In the genomic region with DNA sequence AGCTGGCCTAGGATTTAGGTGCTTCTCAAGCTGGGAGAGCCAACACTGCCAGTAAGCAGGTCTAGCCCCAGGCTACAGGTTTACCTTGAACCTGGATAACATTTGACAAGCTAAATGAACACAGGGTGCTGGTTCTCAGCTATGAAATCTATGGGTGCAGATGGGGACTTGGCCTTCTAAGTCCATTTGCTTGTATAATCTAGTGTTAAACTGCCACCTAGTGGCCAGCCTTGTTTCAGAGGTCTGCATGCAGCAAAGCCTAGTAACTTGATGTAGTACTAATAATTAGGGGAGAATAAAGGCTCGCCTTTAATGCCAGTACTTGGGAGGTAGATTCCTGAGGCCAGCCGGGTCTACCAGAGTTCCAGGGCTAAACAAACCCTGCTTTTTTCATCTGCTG, we compare ENCODE assay signal across 8 mouse cellular contexts. TPM values are rescaled to one million over a fixed set of nuclear protein-coding genes. Genes with fewer than 3 reads are reported as not detected.
A peak's percentile ranks its signal among the peaks of the same experiment; 100 is the strongest.
DNase-seq lines count a peak whose midpoint lies in the region; ATAC-seq lines count a peak whose summit lies in the region.

No protein-coding gene starts in this region.

- DNase-seq in cerebellum, adult 11 months: peak; percentile 73
- peak; percentile 90 for DNase-seq in cerebellum, adult 9-10 months
- DNase-seq in frontal cortex, adult 2 months (ENCODE audit: extremely low spot score in 1 of 2, low spot score in 1 of 2): peak; percentile 76 to 85
- DNase-seq in left cerebral cortex, postnatal 25 days (ENCODE audit: low spot score in 2 of 2): peak; percentile 72 to 78
- DNase-seq in spleen, postnatal 36 days (ENCODE audit: low spot score in 2 of 2): peak; percentile 69 to 81

- ATAC-seq in cerebellum, adult (ENCODE audit: insufficient number of reproducible peaks, low FRiP score, low TSS enrichment): no peak
- ATAC-seq in inflammation-experienced regulatory T-cells, adult 6 months: peak; percentile 5
- ATAC-seq in midbrain, embryonic 13.5 days: no peak

- peak overlapping the region; percentile 39; the same call in 1 of the 2 replicates for H3K27ac ChIP-seq in midbrain, embryonic 13.5 days

- H3K4me1 ChIP-seq in midbrain, embryonic 13.5 days (replicated peaks): peaks cover 68% of the 10 kb centered on the region

- H3K4me3 ChIP-seq in midbrain, embryonic 13.5 days (replicated peaks): peak overlapping the region; percentile 16; the same call in 1 of the 2 replicates

- H3K9me3 ChIP-seq in midbrain, embryonic 13.5 days: no peaks in the 10 kb centered on the region

- peaks cover 39% of the 10 kb centered on the region for H3K36me3 ChIP-seq in midbrain, embryonic 13.5 days

- H3K27me3 ChIP-seq in midbrain, embryonic 13.5 days: no peaks in the 10 kb centered on the region

- 33% methylated on average over 2 of the region's 2 CpGs for WGBS in midbrain, embryonic 13.5 days

- H3K9ac ChIP-seq in midbrain, embryonic 13.5 days (replicated peaks): 0 out of 2 replicates have a peak overlapping the region, but pooled peaks have one; percentile 10

- intact Hi-C loops in left cerebral cortex, postnatal 25 days (cut with DNase I): loop anchor here (5.0 kb wide), 1 partner anchor 178 kb away; no protein-coding TSS in a partner anchor

- H3K4me2 ChIP-seq in midbrain, embryonic 13.5 days (replicated peaks): peak overlapping the region; percentile 57

RNA-seq across cellular contexts. Expression of gene Hspa8, which starts 4.5 kb away (rescaled TPM):
- 1,947 and 2,084 TPM in 2 replicates for polyA plus RNA-seq in frontal cortex, adult 2 months (2012; rRNA removed)
- 1,000 to 10,000 TPM; 2,551 to 3,273 (median 2,898) TPM for polyA plus RNA-seq in inflammation-experienced regulatory T-cells, adult 6 months (2017; shearing (Covaris generic))
- 1,000 to 10,000 TPM; 2,412 to 2,535 TPM for total RNA-seq in left cerebral cortex, postnatal 25 days (2021)
- polyA plus RNA-seq in midbrain, embryonic 13.5 days (2015; fragmentation: Nextera tagmentation; extraction: Ambion mirVana): 2,863 and 3,076 TPM in 2 replicates
